Mouse (Mus musculus) regulatory T cell (primary cell): Measurements from ENCODE around the gene Gm8220.
"Not testable (repeated sequence)": the region's sequence is repeated elsewhere in the genome, so short reads cannot be mapped to it uniquely, and the experiment has no call there.

Experiments
- in situ Hi-C: fragments of 300-600 bp; cut with MboI, MseI; formaldehyde crosslinking; loops from one replicate; pipeline ENCODE4 v1.15.1; 2025; ENCODE audit warnings: high pct_unique_total_duplicates

Gene Gm8220

GRCm38 (mm10) chr14:44285280-44285679 is at the start of gene Gm8220:
Gm8220 (plus strand) TSS chr14:44285580.
- in situ Hi-C loops = not testable (repeated sequence)

- in situ Hi-C loops = no loop called here
These were observed 37.3 kb upstream of the Gm8220 start for GRCm38 (mm10) chr14:44248039-44248438.

- in situ Hi-C loops = loop anchor here (5.0 kb wide), 1 partner anchor 70 kb away; no protein-coding TSS in a partner anchor
These were observed 26.7 kb downstream of the Gm8220 start for GRCm38 (mm10) chr14:44312049-44312448.

GRCm38 (mm10) chr14:44338484-44338883 is 53.1 kb downstream of the Gm8220 start, which contains the start of gene Gm5930:
Gm5930 (minus strand) TSS chr14:44338584.
- in situ Hi-C loops = not testable (repeated sequence)
